Mouse (Mus musculus): ENCODE measurements around the gene Gabpb2. TPM values are rescaled to one million over a fixed set of nuclear protein-coding genes. Genes with fewer than 3 reads are reported as not detected.

Gene Gabpb2
- polyA plus RNA-seq, 1 experiment from 2014 or later = 4.7 TPM

DNA sequence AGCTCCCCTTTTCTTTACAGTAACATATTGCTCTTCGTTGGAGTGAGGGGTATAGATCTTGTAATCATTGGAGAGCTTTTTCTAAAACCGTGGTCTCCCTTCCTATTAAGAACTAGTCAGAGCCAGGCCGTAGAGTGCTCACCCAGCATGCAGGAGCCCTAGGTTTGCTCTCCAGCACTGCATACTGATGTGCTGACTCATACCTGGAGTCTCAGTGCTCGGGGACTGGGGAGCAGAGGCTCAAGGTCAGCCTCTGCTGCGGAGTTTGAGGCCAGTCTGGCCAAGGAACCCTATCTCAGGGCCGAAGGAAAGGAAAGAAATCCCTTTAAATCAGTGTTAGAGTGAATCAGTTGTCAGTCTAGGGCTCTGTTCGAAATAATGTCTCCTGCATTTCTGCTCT, 15.1 kb upstream of the Gabpb2 start:
- H3K27me3 ChIP-seq (replicated peaks; ENCODE audit: insufficient read depth, low read length) = no peaks in the 10 kb centered on the region
- H3K4me1 ChIP-seq (ENCODE audit: insufficient read depth, low read depth, low read length) = peaks cover 13% of the 10 kb centered on the region
- WGBS = 64% methylated on average over 7 of the region's 7 CpGs
- ATAC-seq (no peak), DNase-seq (ENCODE audit: low spot score) (peak; percentile 65)
- TF ChIP-seq CTCF (IDR thresholded peaks at IDR 0.05) = no peak
- no peak for TF ChIP-seq EP300 (IDR thresholded peaks at IDR 0.05)
- no peaks in the 10 kb centered on the region for H3K9me3 ChIP-seq (ENCODE audit: low read length)
- H3K4me2 ChIP-seq (replicated peaks; ENCODE audit: low read depth, low read length) = no peak overlapping the region
- no peak overlapping the region; the same call in 1 of the 2 replicates for H3K27ac ChIP-seq (ENCODE audit: low read length)
- no peak overlapping the region for H3K4me3 ChIP-seq (ENCODE audit: low read depth, low read length)
- no peak overlapping the region for H3K9ac ChIP-seq (replicated peaks; ENCODE audit: low read depth)
- peaks cover 32% of the 10 kb centered on the region for H3K36me3 ChIP-seq (ENCODE audit: insufficient read depth, low read length)

GRCm38 (mm10) chr3:95231298-95232221, 13.8 kb upstream of the Gabpb2 start, which contains the start of gene Mllt11:
Gene Mllt11, minus strand, starts transcription at chr3:95232171.
- peak within 1 kb of the TSS; percentile 73 for H3K4me2 ChIP-seq (replicated peaks; ENCODE audit: low read depth, low read length)
- peak; percentile 49 for DNase-seq (ENCODE audit: low spot score)
- no peaks in the 10 kb centered on the region for H3K9me3 ChIP-seq (ENCODE audit: low read length)
- H3K9ac ChIP-seq (replicated peaks; ENCODE audit: low read depth) = peak within 1 kb of the TSS; percentile 13; the same call in 1 of the 2 replicates
- peaks cover 13% of the 10 kb centered on the region for H3K4me1 ChIP-seq (ENCODE audit: insufficient read depth, low read depth, low read length)
- H3K4me3 ChIP-seq (ENCODE audit: low read depth, low read length) = peak within 1 kb of the TSS; percentile 94
- peak within 1 kb of the TSS; percentile 96 for H3K27ac ChIP-seq (ENCODE audit: low read length)
- H3K36me3 ChIP-seq (ENCODE audit: insufficient read depth, low read length) = peaks cover 32% of the 10 kb centered on the region
- TF ChIP-seq CTCF (IDR thresholded peaks at IDR 0.05) (no peak), EP300 (IDR thresholded peaks at IDR 0.05) (no peak)
- no peak for ATAC-seq
- 66% methylated on average over 13 of the region's 13 CpGs for WGBS
- H3K27me3 ChIP-seq (replicated peaks; ENCODE audit: insufficient read depth, low read length) = no peaks in the 10 kb centered on the region

GRCm38 (mm10) chr3:95230495-95231297, 13.0 kb upstream of the Gabpb2 start:
- Histone ChIP-seq H3K9ac (replicated peaks; ENCODE audit: low read depth) (peak overlapping the region; percentile 50), H3K9me3 (ENCODE audit: low read length) (no peaks in the 10 kb centered on the region), H3K4me3 (ENCODE audit: low read depth, low read length) (peak overlapping the region; percentile 94), H3K36me3 (ENCODE audit: insufficient read depth, low read length) (peaks cover 27% of the 10 kb centered on the region), H3K27me3 (replicated peaks; ENCODE audit: insufficient read depth, low read length) (no peaks in the 10 kb centered on the region), H3K4me2 (replicated peaks; ENCODE audit: low read depth, low read length) (peak overlapping the region; percentile 73), H3K27ac (ENCODE audit: low read length) (peak overlapping the region; percentile 96), H3K4me1 (ENCODE audit: insufficient read depth, low read depth, low read length) (peaks cover 13% of the 10 kb centered on the region)
- 39% methylated on average over 8 of the region's 8 CpGs for WGBS
- DNase-seq (ENCODE audit: low spot score) (peak; percentile 57), ATAC-seq (no peak)
- no peak for TF ChIP-seq CTCF (IDR thresholded peaks at IDR 0.05)
- no peak for TF ChIP-seq EP300 (IDR thresholded peaks at IDR 0.05)

DNA sequence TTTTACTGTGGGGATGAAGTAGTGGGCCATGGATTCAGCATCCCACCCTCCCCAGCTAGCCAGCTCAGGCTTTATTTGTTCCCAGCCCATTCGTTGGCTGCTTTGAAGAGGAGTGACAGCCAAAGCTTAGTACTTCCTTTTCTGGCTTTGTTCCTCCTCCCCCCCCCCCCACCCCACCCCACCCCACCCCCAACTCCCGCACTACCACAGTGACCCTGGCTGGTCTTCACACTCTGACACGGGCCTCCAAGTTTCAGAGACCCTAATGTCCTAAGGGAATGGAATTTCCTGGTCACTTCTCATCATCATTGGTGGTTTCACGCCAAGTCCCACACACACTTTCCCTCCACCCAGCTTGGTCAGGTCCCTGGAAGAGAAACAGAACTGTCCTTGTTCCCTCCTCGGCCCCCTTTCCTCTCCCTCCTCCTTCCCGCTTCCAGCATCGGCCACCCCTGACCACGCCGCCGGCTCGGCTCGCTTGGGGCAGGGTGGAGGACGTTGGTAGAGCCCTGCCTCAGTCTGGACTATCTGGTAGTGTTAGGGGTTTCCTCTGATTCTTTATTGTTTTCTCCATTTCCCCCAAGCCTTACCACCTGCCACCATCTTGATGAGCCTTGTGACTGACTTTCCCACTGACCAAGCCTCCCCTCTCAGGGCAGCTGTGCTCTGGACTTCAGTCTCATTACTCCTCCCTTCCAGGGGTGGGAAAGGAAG, 12.2 kb upstream of the Gabpb2 start:
- Histone ChIP-seq H3K4me2 (replicated peaks; ENCODE audit: low read depth, low read length) (peak overlapping the region; percentile 73), H3K4me1 (ENCODE audit: insufficient read depth, low read depth, low read length) (peaks cover 13% of the 10 kb centered on the region), H3K36me3 (ENCODE audit: insufficient read depth, low read length) (peaks cover 21% of the 10 kb centered on the region; the same call in 1 of the 2 replicates), H3K27me3 (replicated peaks; ENCODE audit: insufficient read depth, low read length) (no peaks in the 10 kb centered on the region), H3K9ac (replicated peaks; ENCODE audit: low read depth) (peak overlapping the region; percentile 96), H3K4me3 (ENCODE audit: low read depth, low read length) (peak overlapping the region; percentile 94), H3K27ac (ENCODE audit: low read length) (peak overlapping the region; percentile 96), H3K9me3 (ENCODE audit: low read length) (no peaks in the 10 kb centered on the region)
- ATAC-seq = peak; percentile 37
- peak; percentile 83 for DNase-seq (ENCODE audit: low spot score)
- under 1% methylated on average over 11 of the region's 13 CpGs for WGBS
- no peak for TF ChIP-seq CTCF (IDR thresholded peaks at IDR 0.05)
- no peak for TF ChIP-seq EP300 (IDR thresholded peaks at IDR 0.05)

GRCm38 (mm10) chr3:95228894-95229780, 11.4 kb upstream of the Gabpb2 start:
- H3K36me3 ChIP-seq (ENCODE audit: insufficient read depth, low read length) = peaks cover 13% of the 10 kb centered on the region; the same call in 1 of the 2 replicates
- peaks cover 13% of the 10 kb centered on the region for H3K4me1 ChIP-seq (ENCODE audit: insufficient read depth, low read depth, low read length)
- peak overlapping the region; percentile 73 for H3K4me2 ChIP-seq (replicated peaks; ENCODE audit: low read depth, low read length)
- H3K27me3 ChIP-seq (replicated peaks; ENCODE audit: insufficient read depth, low read length) = no peaks in the 10 kb centered on the region
- under 1% methylated on average over 41 of the region's 43 CpGs for WGBS
- H3K9ac ChIP-seq (replicated peaks; ENCODE audit: low read depth) = peak overlapping the region; percentile 96
- TF ChIP-seq CTCF (IDR thresholded peaks at IDR 0.05) (no peak), EP300 (IDR thresholded peaks at IDR 0.05) (no peak)
- no peaks in the 10 kb centered on the region for H3K9me3 ChIP-seq (ENCODE audit: low read length)
- DNase-seq (ENCODE audit: low spot score) (peak; percentile 85), ATAC-seq (peak; percentile 32)
- peak overlapping the region; percentile 96 for H3K27ac ChIP-seq (ENCODE audit: low read length)
- H3K4me3 ChIP-seq (ENCODE audit: low read depth, low read length) = peak overlapping the region; percentile 94

Measured in lung, postnatal 0 days (tissue).